Mouse (Mus musculus): ENCODE data around the gene 4933427D14Rik. TPM values are rescaled to one million over a fixed set of nuclear protein-coding genes. Genes with fewer than 3 reads are reported as not detected.

The 4933427D14Rik gene
- polyA plus RNA-seq, 1 experiment from 2014 or later = 19.5 TPM

DNA sequence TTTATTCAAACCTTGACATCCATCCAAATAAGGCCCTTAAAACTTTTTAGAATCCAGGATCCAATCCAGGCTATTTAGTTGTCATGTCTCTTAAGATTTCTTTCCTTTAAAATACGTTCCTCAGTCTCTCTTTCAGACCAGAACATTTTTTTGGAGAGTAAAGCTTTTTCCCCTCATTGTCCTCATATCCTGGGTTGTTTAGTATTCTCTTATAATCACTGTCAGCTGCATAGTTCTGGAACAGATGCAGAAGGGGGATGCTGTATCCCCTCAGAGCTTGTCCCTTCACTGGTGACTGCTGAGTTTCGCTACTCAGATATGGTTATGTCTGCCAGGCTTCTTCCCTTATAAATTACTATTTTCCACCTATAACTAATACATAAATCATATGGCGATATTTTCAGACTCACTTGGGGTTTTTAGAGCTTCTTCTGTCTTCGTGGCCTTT, 51.3 kb downstream of the 4933427D14Rik start:
- ATAC-seq (ENCODE audit: low FRiP score) (no peak), DNase-seq (ENCODE audit: low spot score, missing footprints) (peak; percentile 77)
- H3K9me3 ChIP-seq (ENCODE audit: control insufficient read depth, low read length) = no peaks in the 10 kb centered on the region
- H3K4me2 ChIP-seq = no peak overlapping the region
- H3K27me3 ChIP-seq (ENCODE audit: control insufficient read depth, insufficient read depth, low read length) = no peaks in the 10 kb centered on the region
- no peak overlapping the region for H3K4me3 ChIP-seq (ENCODE audit: low read depth, low read length)
- H3K9ac ChIP-seq (ENCODE audit: low read length) = no peak overlapping the region
- H3K4me1 ChIP-seq (ENCODE audit: control insufficient read depth, insufficient read depth, low read length) = peaks cover 5% of the 10 kb centered on the region; the same call in 1 of the 2 replicates
- peaks cover 14% of the 10 kb centered on the region for H3K36me3 ChIP-seq (ENCODE audit: control insufficient read depth, insufficient read depth, low read length)
- no peak overlapping the region for H3K27ac ChIP-seq (ENCODE audit: low read depth, low read length)
- 85% methylated on average over 4 of the region's 4 CpGs for WGBS

DNA sequence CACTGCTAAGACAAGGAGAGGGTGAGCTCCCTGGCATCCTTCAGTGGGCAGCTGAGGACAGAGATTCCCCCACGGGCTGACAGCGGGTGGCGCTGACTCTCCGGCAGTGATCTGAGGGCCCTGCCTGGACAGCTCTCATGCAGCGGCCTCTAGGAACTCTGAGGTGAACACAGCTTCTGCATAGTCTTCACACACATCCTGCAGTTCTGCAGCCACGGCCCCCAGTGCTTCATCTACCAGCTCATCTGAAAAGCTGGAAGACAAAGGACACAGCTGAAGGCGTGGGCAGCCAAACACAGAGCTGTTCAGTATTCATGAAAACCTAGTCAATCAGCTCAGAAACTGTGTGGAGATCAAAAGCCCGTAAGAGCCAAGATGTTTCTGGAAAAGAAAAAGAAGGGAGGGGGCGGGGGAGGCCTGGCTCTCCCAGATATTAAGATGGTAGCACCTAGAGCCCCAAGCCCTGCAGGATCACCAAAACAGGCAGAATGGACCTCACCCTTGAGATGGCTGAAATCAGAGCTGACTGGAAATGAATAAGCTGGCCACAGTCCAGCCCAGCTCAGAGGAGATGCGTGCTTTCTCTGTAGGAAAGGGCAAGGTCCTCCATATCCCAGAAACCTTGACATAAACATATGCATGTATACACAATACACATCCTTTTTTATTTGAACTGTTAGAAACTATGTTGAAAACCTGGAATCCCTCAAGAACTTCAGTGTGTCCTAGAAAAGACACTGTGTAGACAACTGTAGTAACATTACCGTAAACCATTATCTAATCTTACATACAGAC, 51.9 kb downstream of the 4933427D14Rik start:
- WGBS = 71% methylated on average over 11 of the region's 11 CpGs
- H3K27ac ChIP-seq (ENCODE audit: low read depth, low read length) = no peak overlapping the region
- H3K4me1 ChIP-seq (ENCODE audit: control insufficient read depth, insufficient read depth, low read length) = peaks cover 5% of the 10 kb centered on the region; the same call in 1 of the 2 replicates
- no peaks in the 10 kb centered on the region for H3K9me3 ChIP-seq (ENCODE audit: control insufficient read depth, low read length)
- H3K4me3 ChIP-seq (ENCODE audit: low read depth, low read length) = no peak overlapping the region
- H3K4me2 ChIP-seq = no peak overlapping the region
- H3K36me3 ChIP-seq (ENCODE audit: control insufficient read depth, insufficient read depth, low read length) = peaks cover 14% of the 10 kb centered on the region
- no peaks in the 10 kb centered on the region for H3K27me3 ChIP-seq (ENCODE audit: control insufficient read depth, insufficient read depth, low read length)
- DNase-seq (ENCODE audit: low spot score, missing footprints) (peak; percentile 72), ATAC-seq (ENCODE audit: low FRiP score) (no peak)
- peak overlapping the region; percentile 9; the same call in 1 of the 2 replicates for H3K9ac ChIP-seq (ENCODE audit: low read length)

DNA sequence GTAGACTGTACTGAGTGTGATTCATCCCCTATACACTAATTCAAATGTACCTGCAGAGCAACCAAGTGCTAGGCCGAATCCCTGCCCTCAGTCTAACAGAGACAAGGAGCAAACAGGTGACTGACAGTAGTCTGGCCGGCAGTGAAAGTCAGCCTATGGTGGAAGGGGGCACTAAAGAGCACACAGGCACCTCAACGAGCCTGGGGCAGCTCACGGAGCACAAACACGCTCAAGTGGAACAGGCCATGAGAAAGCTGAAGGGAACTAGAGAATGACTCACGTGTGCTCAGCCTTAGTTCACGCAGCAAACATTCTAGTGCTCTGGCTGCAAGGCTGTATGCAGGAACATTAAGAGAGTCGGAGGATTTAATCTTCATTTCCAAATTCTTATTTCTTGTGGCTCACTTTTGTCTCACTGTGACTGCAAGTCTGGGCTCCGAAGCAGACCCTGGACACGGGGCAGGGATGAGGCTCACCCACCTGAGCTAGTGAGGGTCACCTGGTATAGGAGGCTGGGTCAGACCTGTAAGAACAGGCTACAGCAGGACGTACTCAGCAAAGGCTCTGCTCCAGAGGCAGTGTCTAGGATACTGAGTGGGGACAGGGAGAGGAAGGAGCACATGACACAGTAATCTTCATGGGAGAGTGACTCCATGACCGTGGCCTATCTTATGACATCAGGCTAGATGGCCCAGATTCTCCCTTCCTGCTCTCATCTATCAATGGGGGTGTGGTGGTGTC, 54.0 kb downstream of the 4933427D14Rik start:
- no peaks in the 10 kb centered on the region for H3K9me3 ChIP-seq (ENCODE audit: control insufficient read depth, low read length)
- peaks cover 10% of the 10 kb centered on the region for H3K4me1 ChIP-seq (ENCODE audit: control insufficient read depth, insufficient read depth, low read length)
- H3K4me3 ChIP-seq (ENCODE audit: low read depth, low read length) = no peak overlapping the region
- 75% methylated on average over 12 of the region's 12 CpGs for WGBS
- H3K27ac ChIP-seq (ENCODE audit: low read depth, low read length) = no peak overlapping the region
- H3K27me3 ChIP-seq (ENCODE audit: control insufficient read depth, insufficient read depth, low read length) = no peaks in the 10 kb centered on the region
- no peak; the same call in 1 of the 2 replicates for ATAC-seq (ENCODE audit: low FRiP score)
- peaks cover 8% of the 10 kb centered on the region for H3K36me3 ChIP-seq (ENCODE audit: control insufficient read depth, insufficient read depth, low read length)
- no peak overlapping the region for H3K4me2 ChIP-seq
- H3K9ac ChIP-seq (ENCODE audit: low read length) = no peak overlapping the region
- peak; percentile 78 for DNase-seq (ENCODE audit: low spot score, missing footprints)

DNA sequence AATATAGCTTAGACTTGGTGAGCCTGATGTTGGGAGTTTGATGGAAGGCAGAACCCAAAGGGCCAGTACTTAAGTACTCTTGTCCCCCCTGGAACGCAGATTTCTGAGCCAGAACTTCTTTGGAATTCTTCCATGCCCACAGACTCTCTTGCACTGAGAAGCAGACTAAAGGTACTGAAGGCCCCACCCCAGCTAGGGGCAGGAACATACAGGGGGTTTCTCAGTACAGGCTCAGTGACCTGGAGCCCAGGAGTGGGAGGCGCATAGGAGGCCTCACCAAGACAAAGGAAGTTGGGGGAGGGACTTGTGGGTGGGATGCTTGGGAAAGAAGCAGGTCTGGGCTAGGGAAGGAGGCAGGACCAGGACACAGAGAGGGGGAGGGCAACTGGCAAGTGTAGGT, 56.1 kb downstream of the 4933427D14Rik start:
- Histone ChIP-seq H3K4me2 (no peak overlapping the region), H3K9me3 (ENCODE audit: control insufficient read depth, low read length) (no peaks in the 10 kb centered on the region), H3K27ac (ENCODE audit: low read depth, low read length) (no peak overlapping the region), H3K9ac (ENCODE audit: low read length) (no peak overlapping the region), H3K27me3 (ENCODE audit: control insufficient read depth, insufficient read depth, low read length) (no peaks in the 10 kb centered on the region), H3K36me3 (ENCODE audit: control insufficient read depth, insufficient read depth, low read length) (peaks cover 6% of the 10 kb centered on the region), H3K4me1 (ENCODE audit: control insufficient read depth, insufficient read depth, low read length) (peaks cover 19% of the 10 kb centered on the region), H3K4me3 (ENCODE audit: low read depth, low read length) (no peak overlapping the region)
- ATAC-seq (ENCODE audit: low FRiP score) (no peak), DNase-seq (ENCODE audit: low spot score, missing footprints) (peak; percentile 51)
- WGBS = 65% methylated on average over 2 of the region's 2 CpGs

DNA sequence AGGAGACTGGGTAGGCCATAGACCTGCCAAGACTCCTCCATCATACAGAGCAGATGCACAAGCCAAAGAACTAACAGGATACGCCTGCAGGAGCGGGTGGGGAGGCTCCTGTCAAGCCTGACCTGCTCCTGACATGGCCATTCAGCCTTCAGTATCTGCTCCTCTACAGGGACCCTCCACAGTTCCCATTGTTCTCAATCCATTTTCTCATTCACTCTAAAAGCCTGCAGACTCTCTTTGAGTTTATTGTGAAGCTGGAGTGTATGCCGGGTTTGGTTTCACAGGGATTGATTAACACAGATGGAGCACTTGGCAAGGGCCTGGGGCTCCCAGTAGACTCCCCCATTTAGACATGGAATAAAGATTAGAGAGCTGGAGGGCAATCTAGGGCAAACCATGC, 59.3 kb downstream of the 4933427D14Rik start:
- Histone ChIP-seq H3K36me3 (ENCODE audit: control insufficient read depth, insufficient read depth, low read length) (peaks cover 3% of the 10 kb centered on the region), H3K27me3 (ENCODE audit: control insufficient read depth, insufficient read depth, low read length) (no peaks in the 10 kb centered on the region), H3K4me3 (ENCODE audit: low read depth, low read length) (no peak overlapping the region), H3K27ac (ENCODE audit: low read depth, low read length) (no peak overlapping the region), H3K4me2 (no peak overlapping the region), H3K9ac (ENCODE audit: low read length) (no peak overlapping the region), H3K9me3 (ENCODE audit: control insufficient read depth, low read length) (no peaks in the 10 kb centered on the region), H3K4me1 (ENCODE audit: control insufficient read depth, insufficient read depth, low read length) (peaks cover 14% of the 10 kb centered on the region)
- peak; percentile 46; the same call in 1 of the 2 replicates for ATAC-seq (ENCODE audit: low FRiP score)
- 27% methylated on average over 3 of the region's 3 CpGs for WGBS
- DNase-seq (ENCODE audit: low spot score, missing footprints) = no peak

DNA sequence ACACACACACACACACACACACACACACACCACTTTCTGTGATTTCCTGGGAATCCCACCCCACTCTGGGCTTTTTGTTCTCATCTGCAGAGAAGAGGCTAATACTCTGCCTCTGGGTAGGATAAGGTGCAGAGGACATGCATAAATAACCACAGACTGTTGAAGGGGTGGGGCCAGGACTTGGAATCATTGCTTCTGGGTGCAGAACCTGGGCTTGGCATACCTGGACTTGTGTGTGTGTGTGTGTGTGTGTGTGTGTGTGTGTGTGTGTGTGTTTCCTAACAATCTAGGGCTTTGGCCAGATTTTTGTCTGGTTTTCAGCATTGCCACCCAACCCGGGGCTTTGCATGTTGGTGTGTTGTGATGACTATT, 61.4 kb downstream of the 4933427D14Rik start:
- Histone ChIP-seq H3K4me1 (ENCODE audit: control insufficient read depth, insufficient read depth, low read length) (peaks cover 14% of the 10 kb centered on the region), H3K27ac (ENCODE audit: low read depth, low read length) (no peak overlapping the region), H3K36me3 (ENCODE audit: control insufficient read depth, insufficient read depth, low read length) (no peaks in the 10 kb centered on the region), H3K27me3 (ENCODE audit: control insufficient read depth, insufficient read depth, low read length) (no peaks in the 10 kb centered on the region), H3K4me3 (ENCODE audit: low read depth, low read length) (no peak overlapping the region), H3K9me3 (ENCODE audit: control insufficient read depth, low read length) (no peaks in the 10 kb centered on the region), H3K4me2 (no peak overlapping the region), H3K9ac (ENCODE audit: low read length) (no peak overlapping the region)
- DNase-seq (ENCODE audit: low spot score, missing footprints) (no peak), ATAC-seq (ENCODE audit: low FRiP score) (no peak)
- 78% methylated on average over 1 of the region's 1 CpGs for WGBS

DNA sequence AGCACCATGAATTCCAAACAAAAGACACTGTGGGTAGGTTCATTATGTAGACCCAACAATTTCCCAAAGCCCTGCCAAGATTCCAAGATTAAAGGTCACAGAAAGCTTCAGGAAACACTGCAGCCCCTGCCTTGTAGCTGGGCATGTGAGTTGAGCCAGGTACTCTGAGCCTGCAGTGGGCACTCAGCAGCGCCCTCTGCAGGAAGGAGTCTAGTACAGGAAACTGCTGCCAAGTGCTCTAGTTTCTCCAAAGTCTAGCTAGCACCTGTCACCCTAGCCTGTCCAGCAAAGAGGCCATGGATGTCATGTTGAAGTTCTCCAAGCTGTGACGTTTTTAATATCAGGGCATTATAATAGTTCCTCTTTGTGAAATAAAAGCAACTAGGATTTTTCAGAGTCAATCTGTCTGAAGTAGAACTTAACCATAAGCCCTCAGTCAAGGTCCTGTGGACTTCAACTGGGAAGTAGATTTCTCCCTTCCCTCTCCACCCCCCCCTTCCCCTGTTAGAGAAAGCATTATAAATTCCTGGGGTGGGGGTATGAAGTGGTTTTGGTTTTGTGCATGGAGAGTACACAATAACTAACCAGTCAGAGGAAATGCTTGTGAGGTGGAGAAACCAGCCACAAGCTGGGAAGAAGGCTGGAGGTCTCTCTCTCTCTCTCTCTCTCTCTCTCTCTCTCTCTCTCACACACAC, 61.9 kb downstream of the 4933427D14Rik start:
- H3K4me3 ChIP-seq (ENCODE audit: low read depth, low read length) = no peak overlapping the region
- 9% methylated on average over 2 of the region's 2 CpGs for WGBS
- H3K4me2 ChIP-seq = no peak overlapping the region
- no peaks in the 10 kb centered on the region for H3K36me3 ChIP-seq (ENCODE audit: control insufficient read depth, insufficient read depth, low read length)
- no peak overlapping the region for H3K27ac ChIP-seq (ENCODE audit: low read depth, low read length)
- ATAC-seq (ENCODE audit: low FRiP score) (no peak), DNase-seq (ENCODE audit: low spot score, missing footprints) (no peak)
- H3K9me3 ChIP-seq (ENCODE audit: control insufficient read depth, low read length) = no peaks in the 10 kb centered on the region
- H3K9ac ChIP-seq (ENCODE audit: low read length) = no peak overlapping the region
- peaks cover 14% of the 10 kb centered on the region for H3K4me1 ChIP-seq (ENCODE audit: control insufficient read depth, insufficient read depth, low read length)
- H3K27me3 ChIP-seq (ENCODE audit: control insufficient read depth, insufficient read depth, low read length) = no peaks in the 10 kb centered on the region

DNA sequence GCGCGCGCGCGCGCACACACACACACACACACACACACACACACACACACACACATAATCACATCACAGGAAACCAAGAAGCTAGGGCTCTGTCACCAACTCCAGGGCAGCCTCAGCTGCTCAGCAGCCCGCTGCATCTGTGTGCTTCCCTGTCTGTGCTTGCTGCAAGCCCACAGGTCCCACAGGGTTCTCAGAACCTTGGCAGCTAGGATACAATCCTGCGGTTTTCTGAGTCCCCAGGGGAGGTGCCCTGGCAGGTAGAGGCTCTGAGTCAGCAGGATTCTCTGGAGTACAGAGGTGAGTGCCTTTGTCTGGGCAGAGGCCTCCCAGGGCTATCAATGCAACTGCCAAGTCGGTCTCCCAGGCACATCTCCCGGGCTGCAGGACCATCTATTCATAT, 64.4 kb downstream of the 4933427D14Rik start:
- H3K4me3 ChIP-seq (ENCODE audit: low read depth, low read length) = no peak overlapping the region
- H3K27me3 ChIP-seq (ENCODE audit: control insufficient read depth, insufficient read depth, low read length) = no peaks in the 10 kb centered on the region
- WGBS = 38% methylated on average over 10 of the region's 10 CpGs
- H3K4me1 ChIP-seq (ENCODE audit: control insufficient read depth, insufficient read depth, low read length) = peaks cover 5% of the 10 kb centered on the region
- no peak for DNase-seq (ENCODE audit: low spot score, missing footprints)
- no peak overlapping the region for H3K9ac ChIP-seq (ENCODE audit: low read length)
- no peaks in the 10 kb centered on the region for H3K36me3 ChIP-seq (ENCODE audit: control insufficient read depth, insufficient read depth, low read length)
- H3K4me2 ChIP-seq = no peak overlapping the region
- no peaks in the 10 kb centered on the region for H3K9me3 ChIP-seq (ENCODE audit: control insufficient read depth, low read length)
- H3K27ac ChIP-seq (ENCODE audit: low read depth, low read length) = no peak overlapping the region
- no peak for ATAC-seq (ENCODE audit: low FRiP score)

DNA sequence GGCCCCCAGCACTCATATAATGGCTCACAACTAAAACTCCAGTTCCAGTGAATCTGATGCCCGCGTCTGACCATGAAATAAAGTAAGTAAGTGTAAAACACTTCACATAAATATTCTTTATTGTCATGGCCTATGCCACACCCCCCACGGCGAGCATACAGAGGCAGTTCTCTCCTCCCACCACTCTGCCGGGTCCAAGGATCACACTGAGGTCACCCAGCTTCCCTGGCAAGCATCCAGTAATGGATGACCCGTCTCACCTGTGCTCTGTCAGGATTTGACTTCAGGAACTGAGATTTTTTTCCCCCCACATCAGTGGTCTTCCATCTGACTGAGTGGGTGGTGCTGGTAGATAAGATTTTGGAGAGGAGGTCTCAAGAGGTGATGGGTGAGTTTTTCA, 67.1 kb downstream of the 4933427D14Rik start:
- no peak for DNase-seq (ENCODE audit: low spot score, missing footprints)
- Histone ChIP-seq H3K9me3 (ENCODE audit: control insufficient read depth, low read length) (no peaks in the 10 kb centered on the region), H3K27ac (ENCODE audit: low read depth, low read length) (no peak overlapping the region), H3K4me3 (ENCODE audit: low read depth, low read length) (no peak overlapping the region), H3K4me2 (no peak overlapping the region), H3K27me3 (ENCODE audit: control insufficient read depth, insufficient read depth, low read length) (peaks cover 24% of the 10 kb centered on the region), H3K36me3 (ENCODE audit: control insufficient read depth, insufficient read depth, low read length) (no peaks in the 10 kb centered on the region), H3K9ac (ENCODE audit: low read length) (no peak overlapping the region), H3K4me1 (ENCODE audit: control insufficient read depth, insufficient read depth, low read length) (peaks cover 6% of the 10 kb centered on the region)
- ATAC-seq (ENCODE audit: low FRiP score) = no peak
- WGBS = 76% methylated on average over 6 of the region's 6 CpGs
